Mouse (Mus musculus) limb, embryonic 14.5 days (tissue): ENCODE results near the gene Sspo. TPM values are rescaled to one million over a fixed set of nuclear protein-coding genes. Genes with fewer than 3 reads are reported as not detected.

Experiments used
- ATAC-seq: fragments of 200-750 bp; cut with Nextera tagmentation; 2 replicates; pipeline ENCODE4 v1.8.0; 2017; ENCODE audit warnings: low read depth, moderate number of reproducible peaks, moderate TSS enrichment; ENCODE audit not compliant: low FRiP score
- DNase-seq: peaks from one replicate; pipeline ENCODE4 v3.0.0-alpha.2; 2015; ENCODE audit warnings: low spot score
- H3K27ac ChIP-seq: fragments of 300-500 bp; sonication (generic); replicated peaks from 2 replicates; pipeline ENCODE4 v1.5.1; 2014; ENCODE audit warnings: low read depth, mild to moderate bottlenecking, low read length, moderate library complexity, mixed read lengths
- H3K27me3 ChIP-seq: fragments of 300-500 bp; sonication (generic); 2 replicates; pipeline ENCODE4 v1.6.1; 2014; ENCODE audit warnings: low read length, mixed read lengths; ENCODE audit not compliant: control insufficient read depth, insufficient read depth
- H3K36me3 ChIP-seq: fragments of 300-500 bp; sonication (generic); 2 replicates; pipeline ENCODE4 v1.6.1; 2014; ENCODE audit warnings: mild to moderate bottlenecking, low read length, moderate library complexity, mixed read lengths; ENCODE audit not compliant: control insufficient read depth, insufficient read depth
- H3K4me1 ChIP-seq: fragments of 300-500 bp; sonication (generic); 2 replicates; pipeline ENCODE4 v1.6.1; 2014; ENCODE audit warnings: antibody characterized with exemption, low read length, mixed read lengths; ENCODE audit not compliant: control insufficient read depth, insufficient read depth
- H3K4me2 ChIP-seq: fragments of 300-500 bp; sonication (generic); replicated peaks from 2 replicates; pipeline ENCODE4 v1.6.1; 2014; ENCODE audit warnings: low read depth, mild to moderate bottlenecking, low read length, moderate library complexity; ENCODE audit not compliant: severe bottlenecking
- H3K4me3 ChIP-seq: fragments of 300-500 bp; sonication (generic); replicated peaks from 2 replicates; pipeline ENCODE4 v1.5.1; 2014; ENCODE audit warnings: low read length
- H3K9ac ChIP-seq: fragments of 300-500 bp; sonication (generic); 2 replicates; pipeline ENCODE4 v1.6.1; 2014; ENCODE audit warnings: mild to moderate bottlenecking, low read depth, low read length, moderate library complexity; ENCODE audit not compliant: severe bottlenecking
- H3K9me3 ChIP-seq: fragments of 300-500 bp; sonication (generic); 2 replicates; pipeline ENCODE4 v1.6.1; 2016; ENCODE audit warnings: low read length; ENCODE audit not compliant: control insufficient read depth
- POLR2A ChIP-seq: fragments of 200-500 bp; IDR thresholded peaks from 2 replicates; pipeline ENCODE4 v1.8.0; 2012; ENCODE audit warnings: inconsistent platforms, mild to moderate bottlenecking, moderate library complexity, borderline replicate concordance; ENCODE audit not compliant: insufficient read depth, insufficient read length; ENCODE audit errors: extremely low read depth
- WGBS: fragments of 180-500 bp; shearing (Covaris S2); extraction: QIAGEN DNeasy Blood & Tissue Kit; methylation state at CpG from one replicate; pipeline ENCODE4 v1.1.7; 2014; 5-methylcytosine and 5-hydroxymethylcytosine counted together
- polyA plus RNA-seq, 2 experiments: library from polyadenylated mRNA; depleted of rRNA in 1 of 2; stranded (reverse) in 1 of 2; unstranded in 1 of 2; fragments of >200 nt; fragmentation: Nextera tagmentation in 1 of 2; extraction: Ambion mirVana in 1 of 2; gene quantifications; 2 replicates each; pipeline versions ENCODE4 v1.2.1 to v1.2.3; 2012 to 2014

The Sspo gene
- polyA plus RNA-seq, 2 experiments = 0.07 to 1.2 TPM

GRCm38 (mm10) chr6:48527901-48528300, 79.9 kb downstream of the Sspo start:
- no peaks in the 10 kb centered on the region for H3K9me3 ChIP-seq
- 94% methylated on average over 9 of the region's 9 CpGs for WGBS
- no peak overlapping the region for H3K4me3 ChIP-seq
- H3K9ac ChIP-seq = no peak overlapping the region
- H3K27ac ChIP-seq = no peak overlapping the region
- DNase-seq (no peak), ATAC-seq (no peak)
- H3K36me3 ChIP-seq = peaks cover 49% of the 10 kb centered on the region
- TF ChIP-seq POLR2A = no peak
- no peaks in the 10 kb centered on the region for H3K4me1 ChIP-seq
- H3K27me3 ChIP-seq = no peaks in the 10 kb centered on the region
- no peak overlapping the region for H3K4me2 ChIP-seq

- Histone ChIP-seq H3K4me1 (no peaks in the 10 kb centered on the region), H3K4me3 (no peak overlapping the region), H3K4me2 (no peak overlapping the region), H3K9ac (no peak overlapping the region), H3K36me3 (peaks cover 59% of the 10 kb centered on the region), H3K27me3 (no peaks in the 10 kb centered on the region), H3K9me3 (no peaks in the 10 kb centered on the region), H3K27ac (no peak overlapping the region)
- no peak for DNase-seq
- 81% methylated on average over 14 of the region's 14 CpGs for WGBS
- ATAC-seq = no peak
- TF ChIP-seq POLR2A = no peak
Measured at GRCm38 (mm10) chr6:48529261-48529660, 81.2 kb downstream of the Sspo start.

- 94% methylated on average over 16 of the region's 16 CpGs for WGBS
- Histone ChIP-seq H3K27me3 (no peaks in the 10 kb centered on the region), H3K4me1 (no peaks in the 10 kb centered on the region), H3K27ac (no peak overlapping the region), H3K4me2 (no peak overlapping the region), H3K9ac (no peak overlapping the region), H3K9me3 (no peaks in the 10 kb centered on the region), H3K36me3 (peaks cover 59% of the 10 kb centered on the region), H3K4me3 (no peak overlapping the region)
- DNase-seq = no peak
- TF ChIP-seq POLR2A = no peak
- no peak for ATAC-seq
Measured at GRCm38 (mm10) chr6:48529871-48530440, 81.9 kb downstream of the Sspo start.

- Histone ChIP-seq H3K4me2 (no peak overlapping the region), H3K9ac (no peak overlapping the region), H3K4me1 (no peaks in the 10 kb centered on the region), H3K27ac (no peak overlapping the region), H3K9me3 (no peaks in the 10 kb centered on the region), H3K36me3 (peaks cover 54% of the 10 kb centered on the region), H3K27me3 (no peaks in the 10 kb centered on the region), H3K4me3 (no peak overlapping the region)
- TF ChIP-seq POLR2A = no peak
- WGBS = 71% methylated on average over 2 of the region's 2 CpGs
- ATAC-seq = no peak
- DNase-seq = no peak
Measured at GRCm38 (mm10) chr6:48530862-48531261, 82.8 kb downstream of the Sspo start.

GRCm38 (mm10) chr6:48533475-48533874, 85.4 kb downstream of the Sspo start:
- ATAC-seq = no peak
- 86% methylated on average over 2 of the region's 2 CpGs for WGBS
- TF ChIP-seq POLR2A = no peak

More at GRCm38 (mm10) chr6:48533475-48533874, 85.4 kb downstream of the Sspo start:
- no peak for DNase-seq
- no peaks in the 10 kb centered on the region for H3K9me3 ChIP-seq
- peaks cover 49% of the 10 kb centered on the region for H3K36me3 ChIP-seq
- no peak overlapping the region for H3K27ac ChIP-seq
- H3K4me2 ChIP-seq = no peak overlapping the region
- H3K4me1 ChIP-seq = peaks cover 7% of the 10 kb centered on the region; the same call in 1 of the 2 replicates
- no peaks in the 10 kb centered on the region for H3K27me3 ChIP-seq
- H3K9ac ChIP-seq = no peak overlapping the region
- no peak overlapping the region for H3K4me3 ChIP-seq
